Mouse (Mus musculus) cerebellum, adult 11 months (tissue): ENCODE measurements at regions not wholly inside any gene's neighbourhood (a gene's known extent, or its start where the extent isn't known, plus 50 kb on each side); places are given as distances from the start of the nearest gene placed in this dataset.
A peak's percentile ranks its signal among the peaks of the same experiment; 100 is the strongest.

ENCODE experiments used
- DNase-seq: peaks from one replicate; pipeline ENCODE4 v3.0.0; 2022

- no peak for DNase-seq
Observed at GRCm38 (mm10) chr16:27507212-27507611, 118.5 kb downstream of the Ccdc50 start.

GRCm38 (mm10) chr16:27523527-27524121, 135.0 kb downstream of the Ccdc50 start:
- DNase-seq = peak; percentile 23

GRCm38 (mm10) chr16:27526669-27527068, 138.0 kb downstream of the Ccdc50 start:
- no peak for DNase-seq

- no peak for DNase-seq
Observed at GRCm38 (mm10) chr16:27530634-27531033, 142.0 kb downstream of the Ccdc50 start.
